Mouse (Mus musculus): ENCODE data around the gene Gng7. TPM values are rescaled to one million over a fixed set of nuclear protein-coding genes. Genes with fewer than 3 reads are reported as not detected.

Gng7 gene
- polyA plus RNA-seq, 1 experiment: 0.63 TPM

- H3K27ac ChIP-seq (ENCODE audit: control insufficient read depth, insufficient read depth, low read length): no peak overlapping the region
- no peaks in the 10 kb centered on the region; the same call in 1 of the 2 replicates for H3K36me3 ChIP-seq (ENCODE audit: control insufficient read depth, insufficient read depth, low read length)
- H3K4me1 ChIP-seq (replicated peaks; ENCODE audit: control insufficient read depth, insufficient read depth, low read length): peaks cover 12% of the 10 kb centered on the region
- WGBS: 93% methylated on average over 8 of the region's 8 CpGs
- no peaks in the 10 kb centered on the region for H3K27me3 ChIP-seq (ENCODE audit: control insufficient read depth, insufficient read depth, low read length)
- TF ChIP-seq CTCF (IDR thresholded peaks at IDR 0.05; ENCODE audit: borderline replicate concordance, control insufficient read depth, extremely low read depth, insufficient read depth, low read length, poor library complexity): no peak
- no peak for TF ChIP-seq POLR2A (IDR thresholded peaks at IDR 0.05; ENCODE audit: control insufficient read depth, extremely low read depth, insufficient read depth, low read length, poor library complexity)
- no peak for DNase-seq
- H3K4me3 ChIP-seq (ENCODE audit: control insufficient read depth, insufficient read depth, low read length): no peak overlapping the region
These were observed 115.7 kb downstream of the Gng7 start for GRCm38 (mm10) chr10:80899074-80899473.

Other genes starting within 250 kb of the Gng7 start
- gene Sf3a2, start 216.7 kb downstream of the Gng7 start, polyA plus RNA-seq (2012; rRNA removed): 94.6 and 119 TPM in 2 replicates
- 142 and 153 TPM in 2 replicates for gene Plekhj1, start 216.3 kb downstream of the Gng7 start, polyA plus RNA-seq (2012; rRNA removed)
- 6.3 and 8.8 TPM in 2 replicates for gene Amh, start 209.7 kb downstream of the Gng7 start, polyA plus RNA-seq (2012; rRNA removed)
- 0.24 TPM in 1 of 2 replicates, not detected in the other for gene Jsrp1, start 201.4 kb downstream of the Gng7 start, polyA plus RNA-seq (2012; rRNA removed)
- gene Oaz1, start 188.3 kb downstream of the Gng7 start, polyA plus RNA-seq (2012; rRNA removed): 1,706 and 1,988 TPM in 2 replicates
- gene Lingo3, start 170.9 kb downstream of the Gng7 start, polyA plus RNA-seq (2012; rRNA removed): 0.10 and 1.0 TPM in 2 replicates
- gene Lsm7, start 159.7 kb downstream of the Gng7 start, polyA plus RNA-seq (2012; rRNA removed): 187 and 242 TPM in 2 replicates
- gene Sppl2b, start 159.7 kb downstream of the Gng7 start, polyA plus RNA-seq (2012; rRNA removed): 153 and 167 TPM in 2 replicates
- gene Tmprss9, start 143.1 kb downstream of the Gng7 start, polyA plus RNA-seq (2012; rRNA removed): 0.23 and 0.28 TPM in 2 replicates
- 227 and 310 TPM in 2 replicates for gene Timm13, start 114.0 kb downstream of the Gng7 start, polyA plus RNA-seq (2012; rRNA removed)
- gene Lmnb2, start 96.7 kb downstream of the Gng7 start, polyA plus RNA-seq (2012; rRNA removed): 44.2 and 52.7 TPM in 2 replicates
- 36.2 and 53.2 TPM in 2 replicates for gene Gadd45b, start 84.9 kb downstream of the Gng7 start, polyA plus RNA-seq (2012; rRNA removed)
- gene Diras1, start 10.7 kb upstream of the Gng7 start, polyA plus RNA-seq (2012; rRNA removed): 0.05 and 0.13 TPM in 2 replicates
- gene Slc39a3, start 22.5 kb upstream of the Gng7 start, polyA plus RNA-seq (2012; rRNA removed): 52.7 and 57.6 TPM in 2 replicates
- gene Sgta, start 45.2 kb upstream of the Gng7 start, polyA plus RNA-seq (2012; rRNA removed): 265 and 279 TPM in 2 replicates
- 30.7 and 35.7 TPM in 2 replicates for gene Thop1, start 55.1 kb upstream of the Gng7 start, polyA plus RNA-seq (2012; rRNA removed)
- gene Creb3l3, start 83.9 kb upstream of the Gng7 start, polyA plus RNA-seq (2012; rRNA removed): 0.39 and 1.0 TPM in 2 replicates
- gene Map2k2, start 91.0 kb upstream of the Gng7 start, polyA plus RNA-seq (2012; rRNA removed): 214 and 285 TPM in 2 replicates
- 66.0 and 87.5 TPM in 2 replicates for gene Zbtb7a, start 120.3 kb upstream of the Gng7 start, polyA plus RNA-seq (2012; rRNA removed)
- 67.6 and 72.9 TPM in 2 replicates for gene Pias4, start 153.0 kb upstream of the Gng7 start, polyA plus RNA-seq (2012; rRNA removed)
- 2,100 and 2,369 TPM in 2 replicates for gene Eef2, start 161.7 kb upstream of the Gng7 start, polyA plus RNA-seq (2012; rRNA removed)
- gene Dapk3, start 168.1 kb upstream of the Gng7 start, polyA plus RNA-seq (2012; rRNA removed): 95.9 and 103 TPM in 2 replicates
- not detected in 2 replicates for gene 4930442H23Rik, start 168.9 kb upstream of the Gng7 start, polyA plus RNA-seq (2012; rRNA removed)
- gene Nmrk2, start 187.1 kb upstream of the Gng7 start, polyA plus RNA-seq (2012; rRNA removed): 0.12 TPM in 1 of 2 replicates, not detected in the other
- gene Atcay, start 215.9 kb upstream of the Gng7 start, polyA plus RNA-seq (2012; rRNA removed): 2.4 and 2.5 TPM in 2 replicates
- gene Zfr2, start 218.2 kb upstream of the Gng7 start, polyA plus RNA-seq (2012; rRNA removed): 9.1 and 9.6 TPM in 2 replicates
- gene Matk, start 238.0 kb upstream of the Gng7 start, polyA plus RNA-seq (2012; rRNA removed): 19.5 and 21.0 TPM in 2 replicates